Mouse (Mus musculus): ENCODE measurements around the gene Ikzf1. TPM values are rescaled to one million over a fixed set of nuclear protein-coding genes. Genes with fewer than 3 reads are reported as not detected.
A peak's percentile ranks its signal among the peaks of the same experiment; 100 is the strongest.

Gene Ikzf1
- polyA plus RNA-seq, 2 experiments from 2014 or later: 130 to 149 TPM

- no peak for ATAC-seq
Measured at GRCm38 (mm10) chr11:11766736-11767135, 81.9 kb downstream of the Ikzf1 start.

GRCm38 (mm10) chr11:11768057-11768456 is 83.3 kb downstream of the Ikzf1 start:
- no peak for ATAC-seq

GRCm38 (mm10) chr11:11769281-11769680 is 84.5 kb downstream of the Ikzf1 start:
- ATAC-seq: no peak

DNA sequence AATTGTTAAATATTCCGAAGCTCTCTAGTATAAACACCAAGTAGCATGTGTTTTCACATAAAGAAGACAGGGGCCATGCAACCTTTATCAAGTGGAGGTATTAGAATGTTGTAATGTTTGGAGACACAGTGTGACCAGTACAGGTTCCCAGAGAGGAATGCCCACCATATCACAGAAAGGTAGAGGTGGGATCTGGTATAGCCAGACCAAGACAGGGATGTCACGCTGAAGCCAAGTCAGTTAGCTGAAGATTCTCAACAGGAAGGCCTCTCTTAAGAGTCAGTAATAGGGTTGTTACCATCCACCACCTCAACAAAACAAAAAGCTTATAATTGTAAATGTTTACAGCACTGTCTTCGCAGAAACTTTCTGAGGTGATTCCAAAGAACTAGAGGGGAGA is 85.9 kb downstream of the Ikzf1 start:
- no peak for ATAC-seq

DNA sequence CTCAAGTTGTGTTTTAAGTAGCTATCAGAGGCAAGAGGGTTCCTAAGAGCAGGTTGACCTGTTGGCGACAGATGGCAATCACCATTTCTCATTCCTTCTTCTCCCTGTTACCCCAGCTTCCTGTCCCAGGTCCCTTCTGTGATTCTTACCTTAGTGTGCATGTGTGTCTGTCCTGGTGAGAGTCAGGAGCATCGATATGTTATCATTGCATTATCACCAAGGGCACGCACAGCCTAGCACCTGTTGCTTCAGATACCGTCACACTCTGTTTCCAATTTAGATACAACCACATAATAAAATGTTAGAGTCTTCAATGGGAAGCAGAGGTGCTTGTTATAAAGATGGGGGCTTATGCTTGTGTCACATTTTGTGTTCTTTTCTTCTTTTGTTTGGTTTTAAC is 87.4 kb downstream of the Ikzf1 start:
- ATAC-seq: no peak

GRCm38 (mm10) chr11:11774384-11774783 is 89.6 kb downstream of the Ikzf1 start:
- ATAC-seq: no peak

DNA sequence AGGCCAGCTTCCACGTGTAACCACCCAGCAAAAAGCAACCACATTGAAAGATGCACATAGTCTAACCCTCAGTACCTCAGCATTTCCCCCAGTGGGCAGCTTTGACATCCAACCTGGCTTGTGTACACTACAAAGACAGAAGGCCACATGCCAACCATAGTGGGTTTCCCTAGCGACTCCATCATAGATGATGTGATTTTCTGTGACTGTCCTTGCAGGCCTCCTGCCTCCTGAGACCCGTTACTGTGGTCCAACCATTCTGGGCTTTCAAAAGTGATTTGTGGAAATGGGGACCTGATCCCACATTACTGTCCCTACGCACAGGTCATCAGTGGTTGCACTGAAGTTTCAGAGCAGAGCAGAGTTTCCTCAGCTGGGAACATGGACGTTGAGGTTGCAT is 90.1 kb downstream of the Ikzf1 start:
- no peak for ATAC-seq

- no peak for ATAC-seq
Measured at GRCm38 (mm10) chr11:11776071-11776821, 91.4 kb downstream of the Ikzf1 start.

DNA sequence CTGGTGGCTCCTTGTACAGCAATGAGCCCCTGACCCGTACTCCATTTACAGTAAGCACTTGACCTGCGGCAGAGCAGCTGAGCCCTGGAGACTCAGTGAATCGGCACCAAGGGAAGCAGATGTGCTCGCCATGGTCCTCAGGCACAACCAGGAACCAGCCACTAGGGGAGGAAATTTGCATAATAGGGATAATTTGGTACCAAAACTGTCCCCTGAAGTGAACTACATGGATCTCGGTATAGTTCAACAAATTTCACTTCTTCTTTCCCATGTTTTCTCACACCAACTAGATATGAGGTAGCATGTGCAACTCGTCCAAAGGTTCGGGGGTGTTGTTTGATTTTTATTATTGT is 92.0 kb downstream of the Ikzf1 start:
- no peak for ATAC-seq

DNA sequence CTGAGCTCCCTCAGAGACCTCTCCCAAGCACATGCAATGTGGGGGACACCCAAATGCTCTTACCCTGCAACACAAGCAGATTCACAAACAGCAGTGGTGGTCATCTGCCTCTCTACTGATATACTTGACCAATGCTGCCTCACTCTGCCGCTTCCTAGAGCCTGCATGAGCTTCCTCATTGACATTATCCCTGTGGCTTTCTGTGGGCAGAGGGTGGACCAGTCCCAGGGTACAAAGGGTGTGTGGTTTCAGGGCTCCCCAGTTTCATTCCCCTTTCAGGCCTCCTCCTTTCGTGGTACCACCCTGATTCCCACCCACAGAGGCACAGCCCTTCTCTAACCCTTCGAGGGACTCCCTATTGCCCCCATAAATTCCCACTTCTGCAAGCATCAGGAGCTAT is 92.4 kb downstream of the Ikzf1 start:
- no peak for ATAC-seq

GRCm38 (mm10) chr11:11777796-11778195 is 93.0 kb downstream of the Ikzf1 start:
- no peak for ATAC-seq

GRCm38 (mm10) chr11:11778345-11778744 is 93.5 kb downstream of the Ikzf1 start:
- ATAC-seq: no peak

GRCm38 (mm10) chr11:11781728-11782127 is 96.9 kb downstream of the Ikzf1 start:
- ATAC-seq: no peak

DNA sequence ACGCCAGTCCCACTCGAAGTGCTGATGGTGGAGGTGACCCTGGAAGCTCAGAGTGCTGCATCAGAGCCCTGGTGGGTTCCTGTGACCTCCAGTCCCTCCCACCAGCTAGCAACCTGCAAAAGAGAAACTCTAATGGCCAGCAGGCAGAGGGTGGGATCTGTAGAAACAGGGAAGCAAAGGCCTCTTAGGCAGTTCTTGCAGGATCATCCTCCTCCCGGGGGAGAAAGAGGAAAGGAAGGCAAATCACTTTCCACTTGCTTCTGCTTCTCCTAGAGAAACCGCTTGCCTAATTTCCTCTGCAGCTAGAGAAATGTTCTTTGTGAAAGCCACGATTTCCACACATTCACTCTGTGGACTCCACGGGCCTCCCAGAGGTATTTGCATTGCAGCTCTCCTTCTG is 100.7 kb downstream of the Ikzf1 start:
- ATAC-seq: no peak

DNA sequence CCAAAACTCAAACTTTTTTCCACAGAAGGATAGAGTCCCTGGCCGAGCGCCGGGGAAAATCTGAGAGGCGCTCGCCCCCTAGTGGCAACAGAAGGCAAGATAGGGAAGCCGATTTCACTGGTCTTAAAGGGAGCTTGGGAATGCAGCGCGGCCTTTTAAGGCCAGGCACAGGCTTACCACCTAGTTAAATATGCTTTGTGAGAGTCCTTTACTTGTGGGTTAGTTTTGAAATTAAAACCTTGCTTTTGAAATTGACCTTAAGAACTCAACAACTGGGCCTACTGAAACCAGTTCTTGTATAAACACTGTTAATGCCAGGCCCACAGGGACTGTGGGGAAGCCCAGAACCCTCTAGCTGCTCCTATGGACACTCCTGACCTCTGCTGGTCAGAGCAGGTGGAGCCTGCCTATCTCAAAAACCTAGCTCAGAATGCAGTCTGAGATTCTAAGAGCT is 103.7 kb downstream of the Ikzf1 start:
- ATAC-seq: peak; percentile 93

GRCm38 (mm10) chr11:11794626-11795025 is 109.8 kb downstream of the Ikzf1 start:
- no peak for ATAC-seq

DNA sequence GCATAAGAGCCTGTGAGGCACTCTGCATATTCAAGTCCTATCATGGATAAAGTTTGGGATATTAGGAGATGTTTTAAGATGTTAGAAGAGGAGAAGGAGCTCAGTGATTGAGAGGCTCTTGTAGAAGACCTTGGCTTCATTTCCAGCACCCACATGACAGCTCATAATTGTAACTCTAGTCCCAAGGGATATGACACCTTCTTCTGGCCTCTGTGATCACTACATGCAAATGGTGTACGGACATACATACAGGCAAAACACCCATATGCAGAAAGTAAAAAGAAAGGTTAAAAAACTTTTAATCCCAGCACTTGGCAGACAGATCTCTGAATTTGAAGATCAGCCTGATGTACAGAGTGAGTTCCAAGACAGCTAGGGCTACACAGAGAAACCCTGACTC is 113.9 kb downstream of the Ikzf1 start:
- no peak for ATAC-seq

GRCm38 (mm10) chr11:11800304-11800703 is 115.5 kb downstream of the Ikzf1 start:
- ATAC-seq: no peak

DNA sequence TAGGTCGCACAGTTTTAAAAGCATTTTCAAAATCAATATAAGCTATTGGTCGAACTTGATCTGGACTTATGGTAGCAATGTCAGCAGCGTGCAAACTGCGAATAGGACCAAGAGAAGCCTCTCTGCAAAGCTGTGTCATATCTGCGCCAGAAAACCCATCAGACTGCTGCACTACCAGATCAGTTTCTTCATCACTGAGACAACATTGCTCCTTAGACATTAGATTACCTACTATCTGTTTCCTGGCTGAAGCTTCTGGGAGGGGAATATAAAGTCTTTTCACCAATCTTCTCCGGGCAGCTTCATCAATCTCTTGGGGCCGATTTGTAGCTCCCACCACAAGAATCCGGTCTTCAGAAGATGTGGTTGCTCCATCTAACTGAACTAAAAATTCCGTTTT is 116.3 kb downstream of the Ikzf1 start:
- ATAC-seq: no peak

DNA sequence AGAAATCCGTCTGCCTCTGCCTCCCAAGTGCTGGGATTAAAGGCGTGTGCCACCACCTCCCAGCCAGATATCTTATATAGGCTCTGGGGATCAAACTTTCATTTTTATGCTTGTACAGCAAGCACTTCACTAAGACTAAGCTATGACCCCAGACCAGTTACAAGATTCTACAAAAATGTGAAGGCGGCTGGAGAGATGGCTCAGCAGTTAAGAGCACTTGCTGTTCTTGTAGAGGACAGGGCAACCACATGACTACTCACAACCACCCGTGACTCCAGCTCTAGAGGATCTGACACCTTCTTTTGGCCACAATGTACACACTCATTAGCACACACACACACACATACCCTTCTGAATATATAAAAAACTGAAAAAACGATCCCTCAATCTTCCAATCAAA is 119.6 kb downstream of the Ikzf1 start:
- ATAC-seq: no peak

- ATAC-seq: no peak
Measured at GRCm38 (mm10) chr11:11805951-11806350, 121.1 kb downstream of the Ikzf1 start.

DNA sequence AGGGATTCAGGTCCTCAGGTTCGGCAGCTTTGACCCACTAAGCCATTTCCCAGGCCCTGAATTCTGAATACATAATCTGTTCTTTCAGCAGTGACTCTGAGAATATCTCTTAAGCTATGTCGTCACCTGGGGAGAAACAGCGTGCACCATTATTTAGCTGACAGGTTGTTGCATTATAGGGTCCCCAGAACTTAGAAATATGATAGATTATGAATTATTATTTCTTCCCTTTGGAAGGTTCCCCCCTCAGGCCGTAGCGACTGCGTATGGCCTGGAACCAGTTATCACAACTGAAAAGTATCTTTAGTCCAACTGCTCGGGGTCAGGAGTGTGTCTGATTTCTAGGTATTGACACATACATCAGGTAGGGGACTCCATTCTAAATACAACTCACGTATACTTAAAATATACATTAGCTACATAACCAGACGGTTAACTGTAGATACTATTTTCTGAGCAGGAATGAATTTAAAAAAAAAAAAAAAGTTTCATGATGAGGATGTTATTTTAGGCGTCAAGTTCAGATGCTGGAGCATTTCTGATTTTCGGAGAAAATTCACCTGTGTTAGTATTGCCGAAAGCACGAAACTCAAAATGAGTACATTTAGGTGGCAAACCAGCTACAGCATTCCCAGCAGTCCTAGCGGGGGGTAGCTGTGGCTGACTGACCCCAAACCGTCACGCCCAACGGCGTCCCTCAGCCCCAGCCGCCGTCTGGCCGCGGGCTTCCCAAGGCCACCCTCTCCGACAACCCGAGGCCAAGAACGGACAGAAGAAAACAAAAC is 123.4 kb downstream of the Ikzf1 start:
- no peak for ATAC-seq

GRCm38 (mm10) chr11:11808820-11809403 is 124.1 kb downstream of the Ikzf1 start, which contains the start of gene Fignl1:
TSS of gene Fignl1 (minus strand) at chr11:11808962.
- ATAC-seq: peak; percentile 94
